Mouse (Mus musculus): ENCODE measurements at regions not wholly inside any gene's neighbourhood (a gene's known extent, or its start where the extent isn't known, plus 50 kb on each side); places are given as distances from the start of the nearest gene placed in this dataset.

- WGBS: 88% methylated on average over 10 of the region's 10 CpGs
- H3K4me1 ChIP-seq: no peaks in the 10 kb centered on the region
- H3K36me3 ChIP-seq (replicated peaks): no peaks in the 10 kb centered on the region
- H3K27me3 ChIP-seq (replicated peaks; ENCODE audit: low read depth, poor library complexity, severe bottlenecking): no peaks in the 10 kb centered on the region
- H3K27ac ChIP-seq (replicated peaks): no peak overlapping the region
- no peak overlapping the region for H3K4me3 ChIP-seq
- no peaks in the 10 kb centered on the region for H3K9me3 ChIP-seq
- no peak for DNase-seq (ENCODE audit: low spot score)
Observed at GRCm38 (mm10) chr1:56179206-56179985, 457.8 kb downstream of the Hsfy2 start.

GRCm38 (mm10) chr1:56171157-56171556 lies 466.1 kb downstream of the Hsfy2 start:
- WGBS: 71% methylated on average over 4 of the region's 4 CpGs
- no peaks in the 10 kb centered on the region for H3K36me3 ChIP-seq (replicated peaks)
- no peaks in the 10 kb centered on the region for H3K27me3 ChIP-seq (replicated peaks; ENCODE audit: low read depth, poor library complexity, severe bottlenecking)
- no peak for DNase-seq (ENCODE audit: low spot score)
- H3K27ac ChIP-seq (replicated peaks): no peak overlapping the region
- H3K4me3 ChIP-seq: no peak overlapping the region
- H3K4me1 ChIP-seq: no peaks in the 10 kb centered on the region
- H3K9me3 ChIP-seq: no peaks in the 10 kb centered on the region

GRCm38 (mm10) chr1:56168712-56169111 lies 468.5 kb downstream of the Hsfy2 start:
- Histone ChIP-seq H3K27ac (replicated peaks) (no peak overlapping the region), H3K27me3 (replicated peaks; ENCODE audit: low read depth, poor library complexity, severe bottlenecking) (no peaks in the 10 kb centered on the region), H3K4me3 (no peak overlapping the region), H3K4me1 (no peaks in the 10 kb centered on the region), H3K9me3 (no peaks in the 10 kb centered on the region), H3K36me3 (replicated peaks) (no peaks in the 10 kb centered on the region)
- no peak for DNase-seq (ENCODE audit: low spot score)
- WGBS: 86% methylated on average over 1 of the region's 1 CpGs

GRCm38 (mm10) chr1:56168063-56168462 lies 469.2 kb downstream of the Hsfy2 start:
- no peak for DNase-seq (ENCODE audit: low spot score)
- H3K4me1 ChIP-seq: no peaks in the 10 kb centered on the region
- no peak overlapping the region for H3K27ac ChIP-seq (replicated peaks)
- H3K4me3 ChIP-seq: no peak overlapping the region
- no peaks in the 10 kb centered on the region for H3K27me3 ChIP-seq (replicated peaks; ENCODE audit: low read depth, poor library complexity, severe bottlenecking)
- no peaks in the 10 kb centered on the region for H3K9me3 ChIP-seq
- H3K36me3 ChIP-seq (replicated peaks): no peaks in the 10 kb centered on the region
- 91% methylated on average over 4 of the region's 4 CpGs for WGBS

- H3K27ac ChIP-seq (replicated peaks): no peak overlapping the region
- no peaks in the 10 kb centered on the region for H3K27me3 ChIP-seq (replicated peaks; ENCODE audit: low read depth, poor library complexity, severe bottlenecking)
- no peaks in the 10 kb centered on the region for H3K36me3 ChIP-seq (replicated peaks)
- no peak overlapping the region for H3K4me3 ChIP-seq
- no peak for DNase-seq (ENCODE audit: low spot score)
- 89% methylated on average over 2 of the region's 2 CpGs for WGBS
- no peaks in the 10 kb centered on the region for H3K4me1 ChIP-seq
- no peaks in the 10 kb centered on the region for H3K9me3 ChIP-seq
Observed at GRCm38 (mm10) chr1:56165228-56165627, 472.0 kb downstream of the Hsfy2 start.

GRCm38 (mm10) chr1:56164366-56164765 lies 472.9 kb downstream of the Hsfy2 start:
- no peak overlapping the region for H3K4me3 ChIP-seq
- H3K36me3 ChIP-seq (replicated peaks): no peaks in the 10 kb centered on the region
- H3K9me3 ChIP-seq: no peaks in the 10 kb centered on the region
- no peak overlapping the region for H3K27ac ChIP-seq (replicated peaks)
- no peaks in the 10 kb centered on the region for H3K4me1 ChIP-seq
- WGBS: 95% methylated on average over 2 of the region's 2 CpGs
- DNase-seq (ENCODE audit: low spot score): no peak
- no peaks in the 10 kb centered on the region for H3K27me3 ChIP-seq (replicated peaks; ENCODE audit: low read depth, poor library complexity, severe bottlenecking)

- Histone ChIP-seq H3K4me3 (no peak overlapping the region), H3K27ac (replicated peaks) (no peak overlapping the region), H3K9me3 (no peaks in the 10 kb centered on the region), H3K4me1 (no peaks in the 10 kb centered on the region), H3K36me3 (replicated peaks) (no peaks in the 10 kb centered on the region), H3K27me3 (replicated peaks; ENCODE audit: low read depth, poor library complexity, severe bottlenecking) (no peaks in the 10 kb centered on the region)
- DNase-seq (ENCODE audit: low spot score): no peak
- WGBS: 82% methylated on average over 7 of the region's 7 CpGs
Observed at GRCm38 (mm10) chr1:56130951-56131350, 506.3 kb downstream of the Hsfy2 start.

GRCm38 (mm10) chr1:56089254-56089834 lies 547.9 kb downstream of the Hsfy2 start:
- Histone ChIP-seq H3K9me3 (no peaks in the 10 kb centered on the region), H3K27me3 (replicated peaks; ENCODE audit: low read depth, poor library complexity, severe bottlenecking) (no peaks in the 10 kb centered on the region), H3K4me1 (no peaks in the 10 kb centered on the region), H3K4me3 (no peak overlapping the region), H3K36me3 (replicated peaks) (no peaks in the 10 kb centered on the region), H3K27ac (replicated peaks) (no peak overlapping the region)
- no peak for DNase-seq (ENCODE audit: low spot score)
- WGBS: 71% methylated on average over 4 of the region's 4 CpGs

- Histone ChIP-seq H3K36me3 (replicated peaks) (no peaks in the 10 kb centered on the region), H3K4me3 (no peak overlapping the region), H3K27me3 (replicated peaks; ENCODE audit: low read depth, poor library complexity, severe bottlenecking) (no peaks in the 10 kb centered on the region), H3K9me3 (no peaks in the 10 kb centered on the region), H3K27ac (replicated peaks) (no peak overlapping the region), H3K4me1 (no peaks in the 10 kb centered on the region)
- WGBS: 81% methylated on average over 1 of the region's 1 CpGs
- DNase-seq (ENCODE audit: low spot score): no peak
Observed at GRCm38 (mm10) chr1:56088357-56088756, 548.9 kb downstream of the Hsfy2 start.

- Histone ChIP-seq H3K9me3 (no peaks in the 10 kb centered on the region), H3K27ac (replicated peaks) (no peak overlapping the region), H3K4me1 (no peaks in the 10 kb centered on the region), H3K27me3 (replicated peaks; ENCODE audit: low read depth, poor library complexity, severe bottlenecking) (no peaks in the 10 kb centered on the region), H3K36me3 (replicated peaks) (no peaks in the 10 kb centered on the region), H3K4me3 (no peak overlapping the region)
- 96% methylated on average over 1 of the region's 1 CpGs for WGBS
- DNase-seq (ENCODE audit: low spot score): no peak
Observed at GRCm38 (mm10) chr1:56076757-56077156, 560.5 kb downstream of the Hsfy2 start.

- H3K36me3 ChIP-seq (replicated peaks): no peaks in the 10 kb centered on the region
- no peaks in the 10 kb centered on the region for H3K4me1 ChIP-seq
- no peaks in the 10 kb centered on the region for H3K27me3 ChIP-seq (replicated peaks; ENCODE audit: low read depth, poor library complexity, severe bottlenecking)
- no peak overlapping the region for H3K4me3 ChIP-seq
- H3K27ac ChIP-seq (replicated peaks): no peak overlapping the region
- no peak for DNase-seq (ENCODE audit: low spot score)
- H3K9me3 ChIP-seq: no peaks in the 10 kb centered on the region
- 89% methylated on average over 2 of the region's 2 CpGs for WGBS
Observed at GRCm38 (mm10) chr1:56072255-56072654, 565.0 kb downstream of the Hsfy2 start.

GRCm38 (mm10) chr1:56063474-56063873 lies 573.8 kb downstream of the Hsfy2 start:
- H3K36me3 ChIP-seq (replicated peaks): no peaks in the 10 kb centered on the region
- no peaks in the 10 kb centered on the region for H3K9me3 ChIP-seq
- DNase-seq (ENCODE audit: low spot score): no peak
- H3K4me3 ChIP-seq: no peak overlapping the region
- H3K27me3 ChIP-seq (replicated peaks; ENCODE audit: low read depth, poor library complexity, severe bottlenecking): no peaks in the 10 kb centered on the region
- H3K27ac ChIP-seq (replicated peaks): no peak overlapping the region
- 78% methylated on average over 3 of the region's 3 CpGs for WGBS
- H3K4me1 ChIP-seq: no peaks in the 10 kb centered on the region

Measured in embryonic facial prominence, embryonic 10.5 days (tissue).